Mouse (Mus musculus) cerebellum, adult 2 months (tissue): Measurements from ENCODE around the gene Rcan2. TPM values are rescaled to one million over a fixed set of nuclear protein-coding genes. Genes with fewer than 3 reads are reported as not detected.

Experiments used
- DNase-seq, 2 experiments: peaks; one replicate each; pipeline ENCODE4 v3.0.0; 2021
- H3K27ac ChIP-seq: fragments of 200-500 bp; 2 replicates; pipeline ENCODE4 v1.5.1; 2012; ENCODE audit warnings: low read length, control low read depth, inconsistent platforms; ENCODE audit not compliant: insufficient read depth
- H3K27me3 ChIP-seq: fragments of 200-500 bp; 2 replicates; pipeline ENCODE4 v1.6.1; 2012; ENCODE audit warnings: inconsistent platforms, mild to moderate bottlenecking, low read length, moderate library complexity; ENCODE audit not compliant: control insufficient read depth, insufficient read depth
- H3K4me1 ChIP-seq: fragments of 200-500 bp; 2 replicates; pipeline ENCODE4 v1.6.1; 2011; ENCODE audit warnings: low read length; ENCODE audit not compliant: control insufficient read depth, insufficient read depth
- H3K4me3 ChIP-seq: fragments of 200-500 bp; replicated peaks from 2 replicates; pipeline ENCODE3; 2011; ENCODE audit warnings: mild to moderate bottlenecking, low read depth, low read length, control low read depth; ENCODE audit not compliant: insufficient read depth
- CTCF ChIP-seq: fragments of 200-500 bp; IDR thresholded peaks from 2 replicates; pipeline ENCODE4 v1.5.1; 2011; ENCODE audit warnings: low read depth, mild to moderate bottlenecking, control low read depth, low read length, moderate library complexity, borderline replicate concordance; ENCODE audit not compliant: insufficient read depth
- POLR2A ChIP-seq: fragments of 200-500 bp; IDR thresholded peaks from 2 replicates; pipeline ENCODE4 v1.6.1; 2011; ENCODE audit warnings: low read length, control low read depth, borderline replicate concordance; ENCODE audit not compliant: insufficient read depth
- whole genome bisulfite sequencing: fragments of 180-500 bp; shearing (Covaris S2); methylation state at CpG from one replicate; pipeline ENCODE4 v1.1.7; 2018; 5-methylcytosine and 5-hydroxymethylcytosine counted together
- polyA plus RNA-seq: library from polyadenylated mRNA; depleted of rRNA; stranded (reverse); fragments of >200 nt; gene quantifications from 2 replicates; pipeline ENCODE4 v1.2.3, GENCODE M21; 2012

Rcan2 gene
- polyA plus RNA-seq, 1 experiment, result 206 TPM

DNA sequence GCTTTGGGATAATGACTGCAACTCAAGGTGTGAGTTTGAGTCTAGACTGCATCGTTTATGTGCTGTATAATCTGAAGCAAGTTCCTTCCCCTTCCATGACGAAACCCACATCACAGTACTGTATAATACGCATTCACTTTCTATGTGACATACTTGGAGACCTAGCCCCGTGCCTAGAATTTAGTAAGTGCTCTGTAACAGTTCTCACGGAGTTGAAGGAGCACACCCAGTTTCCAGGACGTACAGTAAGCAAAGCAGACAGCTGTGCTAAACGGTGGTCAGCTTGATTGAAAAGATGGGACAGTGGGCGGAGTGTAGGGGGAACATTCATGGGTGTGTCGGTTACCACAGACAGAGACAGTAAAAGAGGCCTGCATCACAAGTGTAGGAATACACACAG lies 226.2 kb downstream of the Rcan2 start:
- DNase-seq, result no peak
- Histone ChIP-seq H3K4me1 (peaks cover 4% of the 10 kb centered on the region), H3K27me3 (no peaks in the 10 kb centered on the region), H3K27ac (no peak overlapping the region; the same call in 1 of the 2 replicates), H3K4me3 (no peak overlapping the region)
- WGBS, result 80% methylated on average over 9 of the region's 9 CpGs
- TF ChIP-seq POLR2A (no peak), CTCF (no peak)

GRCm38 (mm10) chr17:44029616-44030015 lies 228.5 kb downstream of the Rcan2 start:
- Histone ChIP-seq H3K27ac (no peak overlapping the region), H3K27me3 (no peaks in the 10 kb centered on the region), H3K4me3 (no peak overlapping the region), H3K4me1 (peaks cover 4% of the 10 kb centered on the region)
- TF ChIP-seq POLR2A, result no peak
- no peak for TF ChIP-seq CTCF
- WGBS, result 60% methylated on average over 5 of the region's 5 CpGs
- DNase-seq, result no peak

GRCm38 (mm10) chr17:44030776-44031587 lies 229.8 kb downstream of the Rcan2 start:
- Histone ChIP-seq H3K4me3 (no peak overlapping the region), H3K27me3 (no peaks in the 10 kb centered on the region), H3K27ac (peak overlapping the region; percentile 82; the same call in 1 of the 2 replicates), H3K4me1 (no peaks in the 10 kb centered on the region; the same call in 1 of the 2 replicates)
- WGBS, result 63% methylated on average over 3 of the region's 3 CpGs
- DNase-seq, result peak in 1 of 2 experiments; percentile 49
- no peak for TF ChIP-seq POLR2A
- TF ChIP-seq CTCF, result no peak

- H3K27ac ChIP-seq, result no peak overlapping the region
- H3K4me1 ChIP-seq, result no peaks in the 10 kb centered on the region
- TF ChIP-seq CTCF (no peak), POLR2A (no peak)
- no peaks in the 10 kb centered on the region for H3K27me3 ChIP-seq
- WGBS, result 95% methylated on average over 1 of the region's 1 CpGs
- no peak for DNase-seq
- no peak overlapping the region for H3K4me3 ChIP-seq
Measured at GRCm38 (mm10) chr17:44035005-44035404, 233.9 kb downstream of the Rcan2 start.

- no peaks in the 10 kb centered on the region for H3K27me3 ChIP-seq
- no peak overlapping the region for H3K4me3 ChIP-seq
- WGBS, result 55% methylated on average over 9 of the region's 9 CpGs
- DNase-seq, result peak; percentile 22 to 25
- TF ChIP-seq POLR2A, result no peak
- no peak for TF ChIP-seq CTCF
- H3K27ac ChIP-seq, result no peak overlapping the region
- H3K4me1 ChIP-seq, result no peaks in the 10 kb centered on the region
Measured at GRCm38 (mm10) chr17:44038656-44039055, 237.5 kb downstream of the Rcan2 start.

GRCm38 (mm10) chr17:44040449-44040848 lies 239.3 kb downstream of the Rcan2 start:
- no peak for DNase-seq
- TF ChIP-seq CTCF, result no peak
- TF ChIP-seq POLR2A, result no peak
- no peak overlapping the region for H3K27ac ChIP-seq
- H3K27me3 ChIP-seq, result no peaks in the 10 kb centered on the region
- 99% methylated on average over 2 of the region's 2 CpGs for WGBS
- H3K4me1 ChIP-seq, result no peaks in the 10 kb centered on the region
- H3K4me3 ChIP-seq, result no peak overlapping the region

GRCm38 (mm10) chr17:44042301-44042700 lies 241.2 kb downstream of the Rcan2 start:
- no peak overlapping the region for H3K4me3 ChIP-seq
- 76% methylated on average over 2 of the region's 2 CpGs for WGBS
- no peaks in the 10 kb centered on the region for H3K27me3 ChIP-seq
- TF ChIP-seq POLR2A, result no peak
- TF ChIP-seq CTCF, result no peak
- no peak overlapping the region for H3K27ac ChIP-seq
- DNase-seq, result no peak
- no peaks in the 10 kb centered on the region for H3K4me1 ChIP-seq

- no peak for DNase-seq
- TF ChIP-seq CTCF, result no peak
- TF ChIP-seq POLR2A, result no peak
- 68% methylated on average over 8 of the region's 8 CpGs for WGBS
- Histone ChIP-seq H3K27me3 (no peaks in the 10 kb centered on the region), H3K4me3 (no peak overlapping the region), H3K27ac (no peak overlapping the region), H3K4me1 (no peaks in the 10 kb centered on the region)
Measured at GRCm38 (mm10) chr17:44042861-44043260, 241.7 kb downstream of the Rcan2 start.

DNA sequence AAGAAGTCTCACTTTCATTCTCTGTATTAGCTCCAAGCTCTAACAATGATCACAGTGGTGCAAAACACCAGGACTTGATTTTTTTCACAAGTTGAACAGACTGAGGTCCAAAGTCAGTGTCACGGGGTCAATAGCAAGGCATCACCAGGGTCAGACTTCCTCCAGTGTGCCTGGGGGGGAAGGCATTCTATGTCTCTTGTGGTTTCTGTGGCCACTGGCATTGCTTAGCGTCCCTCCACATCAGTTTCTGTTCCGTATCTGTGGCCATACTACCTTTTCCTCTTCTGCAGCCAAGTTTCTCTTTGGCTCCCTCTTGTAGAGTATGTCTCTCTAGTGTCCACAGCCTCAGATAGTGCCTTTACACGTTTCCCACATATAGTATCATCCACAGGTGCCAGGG lies 252.3 kb downstream of the Rcan2 start:
- 76% methylated on average over 4 of the region's 4 CpGs for WGBS
- no peaks in the 10 kb centered on the region for H3K27me3 ChIP-seq
- no peaks in the 10 kb centered on the region for H3K4me1 ChIP-seq
- no peak overlapping the region for H3K27ac ChIP-seq
- TF ChIP-seq CTCF (no peak), POLR2A (no peak)
- no peak for DNase-seq
- H3K4me3 ChIP-seq, result no peak overlapping the region
